Mouse (Mus musculus): Measurements from ENCODE around the gene Notch3. TPM values are rescaled to one million over a fixed set of nuclear protein-coding genes. Genes with fewer than 3 reads are reported as not detected.

The Notch3 gene
- total and polyA plus RNA-seq, 2 experiments from 2014 or later, result 3.3 to 22.5 TPM

DNA sequence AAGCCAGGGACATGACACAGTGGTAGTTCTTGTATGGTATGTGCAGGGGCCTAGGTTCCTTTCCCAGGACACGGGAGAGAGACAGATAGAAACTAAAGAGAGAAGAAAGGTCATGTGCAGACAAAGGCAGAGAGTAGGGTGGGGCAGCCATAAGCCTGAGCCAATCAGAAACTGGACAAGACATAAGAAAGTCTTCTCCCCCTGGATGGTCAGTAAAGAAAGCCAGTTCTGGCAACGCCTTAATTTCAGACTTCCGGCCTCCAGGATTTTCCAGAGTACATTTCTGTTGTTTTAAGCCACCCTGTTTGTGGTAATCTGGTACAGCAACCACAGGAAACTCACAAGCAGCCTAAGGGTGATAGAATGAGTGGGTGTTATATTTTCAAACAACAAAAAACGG, 5.8 kb downstream of the Notch3 start:
- peaks cover 8% of the 10 kb centered on the region for H3K4me1 ChIP-seq (ENCODE audit: insufficient read depth)
- no peak for DNase-seq
- no peak for TF ChIP-seq CTCF (IDR thresholded peaks at IDR 0.05; ENCODE audit: low read depth)
- no peak overlapping the region for H3K4me2 ChIP-seq (ENCODE audit: low read depth)
- no peak overlapping the region for H3K9ac ChIP-seq
- no peak overlapping the region for H3K27ac ChIP-seq (ENCODE audit: low read depth, low read length)
- no peaks in the 10 kb centered on the region for H3K36me3 ChIP-seq (ENCODE audit: insufficient read depth)
- WGBS, result 78% methylated on average over 4 of the region's 4 CpGs
- no peaks in the 10 kb centered on the region for H3K9me3 ChIP-seq (ENCODE audit: low read length)
- ATAC-seq, result no peak
- H3K4me3 ChIP-seq (ENCODE audit: low read depth, low read length), result no peak overlapping the region
- H3K27me3 ChIP-seq (ENCODE audit: insufficient read depth, low read length), result no peaks in the 10 kb centered on the region

DNA sequence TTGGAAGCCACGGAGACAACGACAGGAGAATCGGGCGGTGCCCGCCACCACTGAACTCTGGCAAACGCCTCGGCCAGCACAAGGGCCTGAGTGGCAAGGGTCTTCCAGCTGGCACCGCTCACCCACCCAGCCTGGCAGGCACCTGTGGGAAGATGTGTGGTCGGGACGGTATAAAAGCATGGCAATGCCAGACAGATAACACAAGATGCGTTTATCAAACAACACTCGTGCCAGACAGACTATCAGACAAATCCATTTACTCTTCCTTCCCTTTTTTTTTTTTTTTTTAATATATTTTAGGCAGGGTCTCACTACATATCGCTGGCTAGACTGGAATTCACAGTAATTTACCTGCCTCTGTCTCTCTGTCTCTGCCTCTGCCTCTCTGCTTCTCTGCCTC, 7.8 kb downstream of the Notch3 start:
- Histone ChIP-seq H3K4me3 (ENCODE audit: low read depth, low read length) (no peak overlapping the region), H3K9ac (no peak overlapping the region), H3K36me3 (ENCODE audit: insufficient read depth) (no peaks in the 10 kb centered on the region), H3K27me3 (ENCODE audit: insufficient read depth, low read length) (no peaks in the 10 kb centered on the region), H3K4me2 (ENCODE audit: low read depth) (no peak overlapping the region), H3K9me3 (ENCODE audit: low read length) (no peaks in the 10 kb centered on the region), H3K27ac (ENCODE audit: low read depth, low read length) (no peak overlapping the region), H3K4me1 (ENCODE audit: insufficient read depth) (0 out of 2 replicates have a peak, but pooled peaks cover 4% of the 10 kb centered on the region)
- WGBS, result 88% methylated on average over 13 of the region's 13 CpGs
- ATAC-seq, result no peak
- no peak for TF ChIP-seq CTCF (IDR thresholded peaks at IDR 0.05; ENCODE audit: low read depth)
- DNase-seq, result no peak

DNA sequence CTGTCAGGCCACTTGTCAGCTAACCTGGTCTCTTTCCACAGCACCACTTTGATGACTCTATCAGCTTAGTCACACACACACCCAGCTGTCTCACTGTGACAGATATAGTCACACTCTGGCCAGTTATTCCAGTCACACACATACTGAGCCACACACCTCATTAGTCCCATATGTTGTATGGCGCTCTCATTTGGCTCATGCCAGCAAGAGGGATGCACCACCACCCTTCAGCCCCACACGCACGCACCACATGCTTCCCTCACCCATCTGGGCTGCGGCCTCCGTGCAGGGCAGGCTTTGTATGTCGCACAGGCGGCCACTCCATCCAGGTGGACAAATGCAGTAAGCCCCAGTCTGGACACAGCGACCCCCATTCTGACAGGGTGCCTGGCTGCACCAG, 19.9 kb downstream of the Notch3 start:
- Histone ChIP-seq H3K4me2 (ENCODE audit: low read depth) (no peak overlapping the region), H3K4me1 (ENCODE audit: insufficient read depth) (no peaks in the 10 kb centered on the region), H3K27me3 (ENCODE audit: insufficient read depth, low read length) (no peaks in the 10 kb centered on the region), H3K9me3 (ENCODE audit: low read length) (no peaks in the 10 kb centered on the region), H3K36me3 (ENCODE audit: insufficient read depth) (no peaks in the 10 kb centered on the region), H3K9ac (no peak overlapping the region), H3K27ac (ENCODE audit: low read depth, low read length) (no peak overlapping the region), H3K4me3 (ENCODE audit: low read depth, low read length) (no peak overlapping the region)
- no peak for TF ChIP-seq CTCF (IDR thresholded peaks at IDR 0.05; ENCODE audit: low read depth)
- ATAC-seq (no peak), DNase-seq (no peak)
- 83% methylated on average over 8 of the region's 8 CpGs for WGBS

DNA sequence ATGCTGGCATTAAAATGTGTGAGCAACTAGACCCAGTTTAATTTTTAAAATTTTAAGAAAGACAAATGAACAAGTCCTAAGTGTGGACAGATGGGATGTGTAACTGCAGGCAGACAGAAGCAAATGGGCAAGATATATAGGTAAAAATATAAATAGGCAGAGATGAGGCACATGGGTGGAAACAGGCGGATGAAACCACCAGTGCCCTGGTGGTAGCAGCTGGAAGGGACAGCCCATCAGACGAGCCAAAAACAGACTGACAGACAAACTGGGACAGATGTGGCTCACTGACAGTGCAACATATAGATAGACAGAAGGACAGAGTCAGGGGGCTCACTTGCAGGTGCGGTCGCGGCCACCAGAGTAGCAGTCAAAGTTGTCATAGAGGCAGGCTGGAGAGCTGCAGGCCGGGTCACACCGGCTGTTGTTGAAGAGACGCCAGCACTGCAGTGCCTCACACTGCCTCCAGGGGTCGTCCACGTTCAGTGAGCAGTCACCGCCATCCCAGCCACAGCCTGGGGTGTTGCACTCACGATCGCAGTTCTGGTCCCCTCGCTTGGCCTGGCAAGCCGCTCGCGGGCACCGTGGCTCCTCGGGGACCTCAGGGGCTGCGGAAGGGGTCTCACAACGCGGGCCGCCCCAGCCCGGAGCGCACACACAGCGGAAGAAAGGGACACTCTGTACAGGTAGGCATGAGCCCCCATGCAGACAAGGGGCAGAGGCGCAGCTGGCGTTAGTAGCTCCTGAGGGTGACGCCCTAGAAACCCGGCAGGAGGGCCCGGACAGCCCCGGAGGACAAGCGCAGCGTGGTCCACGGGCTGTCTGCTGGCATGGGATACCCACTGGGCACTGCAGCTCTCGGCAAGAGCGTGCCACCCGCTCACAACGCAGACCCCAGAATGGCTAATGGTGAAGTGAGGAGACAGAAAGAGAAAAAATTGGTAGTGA, 23.5 kb downstream of the Notch3 start:
- ATAC-seq (peak; percentile 82), DNase-seq (peak; percentile 86)
- Histone ChIP-seq H3K27ac (ENCODE audit: low read depth, low read length) (no peak overlapping the region), H3K4me1 (ENCODE audit: insufficient read depth) (no peaks in the 10 kb centered on the region), H3K9ac (peak overlapping the region; percentile 37; the same call in 1 of the 2 replicates), H3K4me2 (ENCODE audit: low read depth) (peak overlapping the region; percentile 47), H3K27me3 (ENCODE audit: insufficient read depth, low read length) (no peaks in the 10 kb centered on the region), H3K36me3 (ENCODE audit: insufficient read depth) (no peaks in the 10 kb centered on the region), H3K9me3 (ENCODE audit: low read length) (no peaks in the 10 kb centered on the region), H3K4me3 (ENCODE audit: low read depth, low read length) (peak overlapping the region; percentile 21)
- TF ChIP-seq CTCF (IDR thresholded peaks at IDR 0.05; ENCODE audit: low read depth), result peak; percentile 86
- WGBS, result 22% methylated on average over 39 of the region's 39 CpGs

DNA sequence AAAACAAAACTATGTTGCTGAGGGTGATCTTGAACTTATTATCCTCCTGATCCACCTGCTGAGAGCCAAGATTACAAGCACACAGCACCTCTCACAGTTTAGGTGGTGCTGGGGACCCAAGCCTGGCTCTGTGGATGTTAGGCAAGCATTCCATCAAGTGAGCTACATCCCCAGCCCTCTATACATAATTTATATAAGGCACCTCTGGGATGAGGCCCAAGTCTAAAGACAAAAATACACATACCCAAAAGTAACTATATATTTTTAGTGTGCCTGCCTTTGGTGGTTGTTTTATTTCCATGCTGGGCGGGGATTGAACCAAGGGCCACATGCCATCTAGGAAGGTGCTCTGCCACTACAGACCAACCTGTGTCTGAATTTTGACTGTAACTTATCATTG, 24.4 kb downstream of the Notch3 start:
- WGBS, result 97% methylated on average over 1 of the region's 1 CpGs
- H3K36me3 ChIP-seq (ENCODE audit: insufficient read depth), result no peaks in the 10 kb centered on the region
- DNase-seq, result no peak

DNA sequence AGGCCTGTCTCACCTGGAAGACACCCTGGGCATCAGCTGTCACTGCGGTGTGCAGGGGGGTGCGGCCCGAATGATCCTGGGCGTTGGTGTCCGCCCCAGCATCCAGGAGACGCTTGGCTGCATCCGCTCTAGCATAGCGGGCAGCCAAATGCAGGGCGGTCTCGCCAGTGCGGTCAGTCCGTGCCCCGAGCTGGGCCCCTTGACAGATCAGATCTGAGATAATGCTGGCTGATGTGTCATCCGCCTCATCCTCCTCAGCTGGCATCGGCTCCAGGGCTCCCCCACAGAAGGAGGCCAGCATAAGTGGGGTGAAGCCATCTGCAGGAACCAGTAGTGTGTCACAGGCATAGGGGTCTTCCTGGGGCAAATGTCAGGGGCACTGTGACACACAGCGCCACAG, 33.3 kb downstream of the Notch3 start:
- no peak overlapping the region for H3K27ac ChIP-seq (ENCODE audit: low read depth, low read length)
- 95% methylated on average over 16 of the region's 16 CpGs for WGBS
- H3K9ac ChIP-seq, result no peak overlapping the region
- no peaks in the 10 kb centered on the region for H3K9me3 ChIP-seq (ENCODE audit: low read length)
- H3K27me3 ChIP-seq (ENCODE audit: insufficient read depth, low read length), result no peaks in the 10 kb centered on the region
- H3K36me3 ChIP-seq (ENCODE audit: insufficient read depth), result no peaks in the 10 kb centered on the region
- H3K4me2 ChIP-seq (ENCODE audit: low read depth), result no peak overlapping the region
- no peaks in the 10 kb centered on the region for H3K4me1 ChIP-seq (ENCODE audit: insufficient read depth)
- no peak for DNase-seq
- H3K4me3 ChIP-seq (ENCODE audit: low read depth, low read length), result no peak overlapping the region
- TF ChIP-seq CTCF (IDR thresholded peaks at IDR 0.05; ENCODE audit: low read depth), result no peak
- ATAC-seq, result no peak

More for the DNA sequence above, 24.4 kb downstream of the Notch3 start:
- no peaks in the 10 kb centered on the region for H3K9me3 ChIP-seq (ENCODE audit: low read length)
- no peaks in the 10 kb centered on the region for H3K27me3 ChIP-seq (ENCODE audit: insufficient read depth, low read length)
- H3K4me2 ChIP-seq (ENCODE audit: low read depth), result no peak overlapping the region
- no peaks in the 10 kb centered on the region for H3K4me1 ChIP-seq (ENCODE audit: insufficient read depth)
- no peak for TF ChIP-seq CTCF (IDR thresholded peaks at IDR 0.05; ENCODE audit: low read depth)
- H3K4me3 ChIP-seq (ENCODE audit: low read depth, low read length), result no peak overlapping the region
- no peak overlapping the region for H3K27ac ChIP-seq (ENCODE audit: low read depth, low read length)
- ATAC-seq, result no peak
- H3K9ac ChIP-seq, result no peak overlapping the region

DNA sequence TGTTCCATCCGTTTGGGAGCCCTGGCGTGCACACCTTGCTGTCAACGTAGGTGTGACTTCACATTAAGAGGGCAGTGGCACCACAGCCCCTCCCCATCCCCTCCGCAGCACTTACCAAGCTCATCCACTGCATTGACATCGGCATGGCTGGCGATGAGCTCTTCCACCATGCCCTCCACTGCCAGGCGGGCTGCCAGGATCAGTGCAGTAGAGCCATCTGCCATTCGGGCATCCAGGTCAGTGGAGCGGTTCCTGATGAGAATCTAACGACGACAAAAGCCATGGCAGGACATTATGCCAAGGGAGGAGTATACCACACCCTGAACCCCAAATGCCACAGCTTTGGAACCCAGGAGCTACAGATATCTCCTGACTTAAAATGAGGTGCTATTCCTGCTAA, 34.6 kb downstream of the Notch3 start:
- Histone ChIP-seq H3K36me3 (ENCODE audit: insufficient read depth) (no peaks in the 10 kb centered on the region), H3K4me3 (ENCODE audit: low read depth, low read length) (no peak overlapping the region), H3K4me2 (ENCODE audit: low read depth) (no peak overlapping the region), H3K27me3 (ENCODE audit: insufficient read depth, low read length) (no peaks in the 10 kb centered on the region), H3K4me1 (ENCODE audit: insufficient read depth) (no peaks in the 10 kb centered on the region), H3K9me3 (ENCODE audit: low read length) (no peaks in the 10 kb centered on the region), H3K9ac (no peak overlapping the region), H3K27ac (ENCODE audit: low read depth, low read length) (no peak overlapping the region)
- TF ChIP-seq CTCF (IDR thresholded peaks at IDR 0.05; ENCODE audit: low read depth), result no peak
- ATAC-seq (no peak), DNase-seq (no peak)
- WGBS, result 90% methylated on average over 11 of the region's 11 CpGs

Measured in forebrain, postnatal 0 days (tissue).